Mouse (Mus musculus) cerebellum, adult 2 months (tissue): ENCODE measurements around the gene Nebl.

Source experiments
- CTCF ChIP-seq: fragments of 200-500 bp; IDR thresholded peaks from 2 replicates; pipeline ENCODE4 v1.5.1; 2011; ENCODE audit warnings: low read depth, mild to moderate bottlenecking, control low read depth, low read length, moderate library complexity, borderline replicate concordance; ENCODE audit not compliant: insufficient read depth
- POLR2A ChIP-seq: fragments of 200-500 bp; IDR thresholded peaks from 2 replicates; pipeline ENCODE4 v1.6.1; 2011; ENCODE audit warnings: low read length, control low read depth, borderline replicate concordance; ENCODE audit not compliant: insufficient read depth

DNA sequence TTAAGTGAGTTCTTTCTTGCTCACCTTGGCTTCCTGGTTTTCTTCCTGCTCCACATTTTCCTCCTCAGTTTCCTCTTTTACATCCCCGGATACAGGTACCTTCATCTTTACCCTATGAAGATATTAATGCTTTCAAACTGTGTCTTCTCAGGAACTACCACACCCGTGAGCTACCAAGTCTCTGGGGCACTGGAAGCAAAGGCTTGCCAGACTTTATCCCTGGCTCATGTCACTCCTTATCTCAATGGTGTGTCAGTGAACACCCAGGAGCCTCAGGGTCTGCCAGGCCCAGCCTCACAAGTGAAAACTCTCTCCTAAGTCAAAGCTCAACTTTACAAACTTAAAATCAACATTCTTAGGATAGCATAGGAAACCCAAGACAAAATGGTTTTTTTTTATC lies 270.8 kb downstream of the Nebl start:
- TF ChIP-seq CTCF = no peak
- no peak for TF ChIP-seq POLR2A
